Mouse (Mus musculus) layer of hippocampus, postnatal 14 days (tissue): Measurements from ENCODE around the gene Ttc22. TPM values are rescaled to one million over a fixed set of nuclear protein-coding genes. Genes with fewer than 3 reads are reported as not detected.

Experiments used
- DNase-seq, 2 experiments: peaks; one replicate each; pipeline ENCODE4 v3.0.0; 2021 to 2022; ENCODE audit warnings: low spot score in 2 of 2, mixed read lengths in 1 of 2
- long read RNA-seq, 2 experiments: library from polyadenylated mRNA; stranded (forward); transcript quantifications; one replicate each; pipeline ENCODE4 v2.0.0; 2021
- total RNA-seq, 2 experiments: library from RNA; stranded (reverse); gene quantifications; 2 replicates each; pipeline ENCODE4 v1.2.3; 2021

Gene Ttc22
- under 1 TPM; 0.91 to 0.94 TPM for total RNA-seq
- long read RNA-seq, experiment 1, partial matches to known transcripts: 2 of 2 reads
- long read RNA-seq, experiment 1, other reads (novel, unspliced or antisense): 0 of 2 reads
- long read RNA-seq, experiment 2, partial matches to known transcripts: 1 of 1 reads
- long read RNA-seq, experiment 2, other reads (novel, unspliced or antisense): 0 of 1 reads

DNA sequence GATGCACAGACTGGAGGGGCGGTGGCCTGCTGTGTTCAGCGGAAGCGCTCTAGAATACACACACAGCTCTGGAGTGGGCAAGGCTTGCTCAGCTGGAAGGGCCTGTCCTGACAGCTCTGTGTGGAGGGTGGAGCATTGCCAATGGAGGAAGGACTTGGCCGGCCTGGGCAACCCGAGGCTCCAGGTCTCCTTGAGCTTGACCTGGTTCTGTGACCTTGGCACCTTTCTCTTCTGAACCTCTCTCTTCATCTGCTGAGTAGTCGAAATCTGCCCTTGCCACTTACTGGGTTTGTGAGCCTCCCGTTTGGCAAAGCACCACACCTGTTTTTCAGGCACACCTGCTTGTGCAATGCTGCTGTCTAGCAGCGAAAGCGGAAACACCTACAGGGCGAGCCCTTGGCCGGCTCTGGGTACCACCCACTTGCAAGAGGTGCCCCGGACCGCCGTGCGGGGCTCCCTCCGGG, at the start of gene Ttc22:
Gene Ttc22, plus strand, starts transcription at position 403 of the 464 bp plus-strand sequence.
- DNase-seq: no peak

DNA sequence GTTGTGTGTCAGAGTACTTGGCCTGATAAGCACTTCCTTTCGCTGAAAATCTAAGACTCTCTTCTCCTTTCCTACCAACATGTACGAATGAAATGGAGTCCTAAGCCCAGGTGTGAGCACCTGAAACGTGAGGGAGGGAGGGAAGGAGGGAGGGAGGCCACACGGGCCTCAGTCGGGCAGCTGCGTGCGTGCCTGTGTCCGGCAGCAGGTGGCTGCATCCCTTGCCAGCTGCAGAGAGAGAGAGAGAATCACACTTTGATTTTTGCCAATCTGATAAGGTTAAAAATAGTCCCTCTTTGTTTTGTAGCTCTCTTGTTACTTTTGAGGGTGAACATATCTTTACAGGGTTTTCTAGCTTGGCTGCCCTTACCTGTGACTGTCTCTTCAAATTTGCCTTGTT, 47.2 kb upstream of the Ttc22 start:
- no peak for DNase-seq

DNA sequence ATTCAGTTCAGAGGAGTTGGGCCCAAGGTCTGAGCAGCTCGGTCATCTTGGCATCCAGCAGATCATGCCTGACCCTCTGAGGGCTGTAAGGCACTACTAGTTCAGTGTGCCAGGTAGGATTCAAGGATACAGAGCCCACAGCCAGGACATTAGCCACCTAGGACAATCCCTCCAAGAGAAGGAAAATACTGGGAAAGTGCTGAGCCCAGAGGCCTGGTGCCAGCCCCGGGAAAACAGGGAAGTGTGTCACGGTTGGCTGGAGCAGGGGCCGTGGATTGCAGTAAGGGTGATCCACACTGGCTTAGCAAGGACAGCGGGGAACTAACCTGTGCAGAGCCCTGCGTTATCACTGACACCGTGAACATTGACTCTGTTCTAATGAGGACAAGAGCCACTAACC, 44.7 kb upstream of the Ttc22 start:
- no peak for DNase-seq

DNA sequence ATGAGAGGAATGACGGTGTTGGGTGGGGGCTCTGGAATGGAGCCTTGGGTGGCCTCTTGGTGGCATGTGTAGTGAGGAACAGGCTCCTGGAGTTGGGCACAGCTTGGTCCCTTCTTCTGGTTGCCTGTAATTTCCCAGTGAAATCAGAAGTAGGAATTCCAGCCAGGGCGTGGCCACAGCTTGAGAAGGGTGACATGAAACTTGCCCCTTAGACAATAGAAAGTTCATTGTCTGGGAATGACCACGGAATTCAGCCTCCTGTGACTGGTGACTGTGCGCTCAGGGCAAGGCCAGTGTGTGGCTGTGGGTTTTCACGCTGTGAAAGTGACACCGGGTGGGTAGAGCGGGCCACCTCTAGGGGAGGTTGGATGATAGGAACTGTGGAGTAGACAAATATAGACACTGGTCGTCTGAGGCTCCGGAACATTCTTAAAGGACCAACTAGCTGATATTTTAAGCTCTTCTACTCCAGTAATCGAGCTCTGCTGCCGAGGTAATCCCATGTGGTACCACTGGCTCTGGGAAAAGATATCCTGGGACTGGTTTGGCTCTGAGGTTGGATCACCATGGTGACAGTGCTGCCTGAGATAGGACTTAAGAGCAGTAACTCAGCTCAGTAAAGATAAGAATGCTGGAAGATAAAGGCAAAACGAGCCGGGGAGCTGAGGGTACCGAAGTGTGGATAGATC, 40.9 kb upstream of the Ttc22 start:
- DNase-seq: no peak

DNA sequence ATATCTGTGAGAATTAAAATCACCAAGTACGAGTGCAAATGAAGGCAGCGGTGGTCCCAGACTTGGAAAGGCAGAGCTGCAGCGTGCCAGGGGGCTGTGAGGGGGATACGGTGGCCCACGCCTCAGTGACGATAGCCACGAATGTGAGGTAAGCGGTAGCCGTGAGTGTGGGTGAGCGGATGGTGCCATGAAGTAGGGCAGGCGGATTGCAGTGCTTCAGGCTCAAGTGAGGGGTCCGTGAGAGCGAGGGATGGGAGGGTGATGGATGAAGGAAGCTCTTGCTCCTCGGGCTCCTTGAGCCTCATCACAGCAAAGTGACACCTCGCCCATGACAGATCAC, 40.4 kb upstream of the Ttc22 start:
- no peak for DNase-seq

DNA sequence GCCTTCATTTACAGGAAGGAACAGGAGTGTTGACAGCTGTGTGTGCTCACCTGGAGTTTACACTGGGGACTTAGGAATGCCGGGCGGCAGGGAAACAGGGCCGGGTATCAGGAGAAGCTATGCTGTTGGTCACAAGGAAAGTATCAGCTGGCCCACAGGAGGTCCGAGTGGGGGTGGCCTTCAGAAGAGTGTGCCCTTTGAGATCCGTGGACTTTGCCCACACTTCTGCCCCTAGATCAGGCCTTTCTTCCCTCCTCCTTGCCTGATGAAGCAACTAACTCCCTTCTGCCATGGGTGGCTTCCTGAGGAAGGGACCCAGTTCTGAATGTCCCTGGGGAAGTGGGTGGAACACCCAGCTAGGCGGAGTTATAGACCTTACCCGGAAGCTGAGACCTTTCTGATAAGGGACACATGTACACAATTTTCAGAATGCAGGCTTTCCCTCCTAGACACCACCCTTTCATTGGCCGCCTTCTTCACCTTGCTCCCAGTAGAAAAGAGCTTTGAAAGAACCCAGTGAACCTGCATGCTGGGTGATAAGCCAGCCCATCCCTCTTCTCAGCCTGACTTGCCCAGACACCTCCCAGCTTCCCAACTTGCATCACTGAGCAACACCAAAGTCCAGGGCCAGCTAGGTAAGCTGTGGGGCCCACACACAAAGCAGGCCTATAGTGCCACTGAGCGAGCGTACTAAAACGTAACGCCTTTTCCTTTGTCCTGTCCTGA, 39.6 kb upstream of the Ttc22 start:
- DNase-seq: no peak

DNA sequence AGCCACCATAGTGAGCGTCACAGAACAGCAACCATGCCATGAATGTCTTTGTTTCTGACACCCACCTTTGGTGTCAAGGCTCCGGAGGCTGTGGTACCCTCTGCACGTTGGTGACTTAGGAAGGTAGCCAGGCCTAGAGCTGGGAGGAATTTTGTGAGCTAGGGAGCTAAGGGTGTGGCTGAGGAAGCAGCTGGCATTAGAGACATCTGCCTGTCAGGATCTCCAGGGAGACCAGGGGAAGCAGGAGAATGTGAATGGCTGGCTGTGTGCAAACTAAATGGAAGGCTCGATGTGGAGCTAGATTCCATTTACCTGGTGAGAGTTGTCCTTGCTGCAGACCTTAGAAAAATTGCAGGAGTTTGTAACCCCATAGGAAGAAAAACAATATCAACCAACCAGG, 37.6 kb upstream of the Ttc22 start:
- no peak for DNase-seq

DNA sequence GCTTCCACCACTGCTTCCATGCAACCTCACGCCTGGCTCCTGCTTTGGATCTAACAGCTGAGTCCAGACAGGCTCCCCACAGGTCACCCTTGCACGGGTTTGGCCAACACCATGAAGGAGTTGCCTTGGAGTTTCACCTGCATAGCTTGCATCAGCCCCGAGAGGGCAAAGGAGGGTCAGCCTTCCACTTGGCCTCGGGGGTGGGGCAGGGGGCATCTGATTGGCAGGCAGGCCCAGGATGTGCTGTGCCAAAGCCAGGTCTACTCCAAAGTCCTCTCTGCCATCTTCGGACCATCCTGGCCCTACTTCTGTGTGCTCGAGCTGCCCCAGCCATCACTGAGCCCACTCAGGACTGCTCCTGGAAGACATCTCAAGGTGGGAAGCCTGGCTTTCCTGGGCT, 35.2 kb upstream of the Ttc22 start:
- no peak for DNase-seq

DNA sequence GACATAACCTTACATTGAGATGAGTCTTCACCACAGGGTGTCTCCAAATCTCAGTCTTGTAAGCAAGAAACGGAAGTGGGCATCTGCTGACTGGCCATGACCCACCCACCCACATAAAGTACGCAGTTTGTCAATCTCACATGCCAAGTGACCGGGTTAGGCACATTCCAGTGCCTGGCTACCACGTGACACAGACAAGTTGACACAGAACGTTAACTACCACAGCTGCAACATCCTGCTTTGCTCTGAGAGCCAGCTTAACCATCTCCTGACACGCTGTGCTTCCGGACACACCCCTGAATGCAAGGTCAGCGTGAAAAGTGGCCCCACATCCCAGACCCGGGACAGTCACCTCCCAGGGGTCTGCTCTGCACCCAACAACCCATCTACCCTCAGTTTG, 32.1 kb upstream of the Ttc22 start:
- no peak for DNase-seq

DNA sequence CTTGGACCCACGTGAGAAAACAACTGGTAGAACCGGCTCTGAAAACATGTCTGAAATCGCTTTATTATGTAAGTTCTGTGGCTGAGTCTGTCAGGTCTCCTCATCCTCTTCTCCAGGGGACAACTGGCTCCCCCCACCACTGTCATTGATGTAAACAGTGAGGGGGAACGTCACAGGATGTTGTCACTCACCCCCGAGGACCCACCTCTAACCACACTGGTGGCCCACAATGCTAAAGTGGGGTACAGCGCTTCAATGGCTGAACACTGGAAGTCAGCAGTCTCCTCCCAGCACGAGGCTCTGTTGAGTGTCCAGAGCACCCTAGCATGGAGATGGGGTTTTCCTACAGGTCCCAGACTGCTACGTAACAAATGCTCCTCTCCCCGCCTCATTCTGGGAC, 31.4 kb upstream of the Ttc22 start:
- DNase-seq: no peak

DNA sequence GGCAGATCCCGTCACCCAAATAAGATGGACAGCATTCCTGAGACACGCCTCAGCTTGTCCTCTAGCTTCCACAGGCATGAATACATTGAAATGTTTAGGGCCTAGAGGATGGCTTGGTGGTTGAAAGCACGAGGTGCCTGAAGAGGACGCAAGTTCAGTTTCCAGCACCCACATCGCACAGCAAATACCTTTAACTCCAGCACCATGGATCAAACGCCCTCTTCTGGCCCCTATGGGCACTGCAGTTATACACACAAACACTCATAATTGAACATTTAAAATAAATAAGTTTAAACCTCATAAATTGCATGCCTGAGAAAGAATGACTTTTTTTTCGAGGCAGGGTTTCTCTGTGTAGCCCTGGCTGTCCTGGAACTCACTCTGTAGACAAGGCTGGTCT, 28.6 kb upstream of the Ttc22 start:
- DNase-seq: no peak

DNA sequence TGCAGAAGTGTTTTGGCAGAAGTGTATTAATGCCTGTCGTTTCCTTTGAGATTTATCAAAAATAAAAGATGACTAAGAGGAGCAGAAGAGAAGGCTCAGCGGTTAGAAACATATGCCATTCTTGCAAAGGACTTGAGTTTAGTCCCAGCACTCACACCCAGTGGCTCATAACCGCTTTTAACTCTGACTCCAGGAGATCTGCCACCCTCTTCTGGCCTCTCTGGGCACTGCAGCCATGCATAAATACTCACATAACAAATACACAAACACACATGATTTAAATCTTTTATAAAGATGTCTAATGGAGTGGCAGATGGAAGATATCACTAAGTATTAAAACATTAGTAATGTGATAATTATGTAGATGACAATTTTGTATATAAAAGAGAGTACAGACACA, 26.0 kb upstream of the Ttc22 start:
- no peak for DNase-seq

DNA sequence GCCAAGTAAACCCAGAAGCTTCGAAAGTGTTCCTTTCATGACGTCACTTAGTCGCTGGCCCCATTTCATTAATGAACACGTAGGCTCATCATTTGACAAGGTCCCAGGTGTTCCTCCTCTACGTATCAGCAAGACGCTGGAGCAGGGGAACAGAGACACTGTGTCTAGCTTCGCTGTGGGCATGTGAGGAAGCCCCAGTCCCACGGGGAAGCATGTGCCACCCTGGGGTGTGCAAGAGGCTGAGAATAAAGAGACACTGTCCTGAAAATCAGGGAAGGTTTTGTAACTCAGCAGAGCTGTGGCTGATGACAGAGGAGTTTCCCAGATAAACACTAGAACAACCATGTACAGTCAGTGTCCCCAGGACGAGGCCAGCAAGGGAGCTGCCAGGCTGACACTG, 25.2 kb upstream of the Ttc22 start:
- DNase-seq: no peak

DNA sequence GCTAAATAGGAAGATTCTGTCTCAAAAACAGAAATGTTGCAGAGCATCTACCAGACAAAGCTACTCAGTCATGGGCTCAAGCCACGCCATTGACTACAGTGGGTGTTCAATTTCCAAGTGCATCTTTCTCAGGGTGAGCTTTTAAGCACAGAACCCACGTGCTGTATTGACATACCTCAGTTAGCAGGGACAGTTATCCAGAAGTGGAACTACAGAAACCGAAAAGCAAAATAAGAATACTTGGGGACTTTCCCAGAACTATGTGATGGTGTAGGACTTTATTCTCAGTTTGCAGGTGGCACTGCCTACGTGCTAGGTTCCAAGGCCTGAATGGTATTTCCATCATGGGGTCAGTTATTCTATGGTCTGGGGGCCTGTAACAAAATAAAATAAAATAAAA, 24.5 kb upstream of the Ttc22 start:
- DNase-seq: no peak

DNA sequence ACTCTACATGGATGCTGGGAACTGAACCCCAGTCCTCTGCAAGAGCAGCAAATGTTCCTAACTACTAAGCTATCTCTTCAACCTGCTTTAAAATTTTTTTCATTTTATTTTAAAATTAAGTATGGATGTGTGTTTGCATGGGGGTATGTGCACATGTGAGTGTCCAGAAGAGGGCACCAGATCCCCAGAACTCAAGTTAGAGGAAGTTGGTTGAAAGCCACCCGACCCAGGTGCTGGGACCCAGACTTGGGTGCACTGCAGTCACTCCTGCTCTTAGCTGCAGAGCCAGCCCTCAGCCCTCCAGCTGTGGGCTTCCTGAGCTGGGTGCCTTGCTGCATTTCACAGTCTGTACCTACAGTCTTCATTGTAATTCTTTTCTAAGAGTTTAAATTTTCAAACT, 22.8 kb upstream of the Ttc22 start:
- DNase-seq: no peak

DNA sequence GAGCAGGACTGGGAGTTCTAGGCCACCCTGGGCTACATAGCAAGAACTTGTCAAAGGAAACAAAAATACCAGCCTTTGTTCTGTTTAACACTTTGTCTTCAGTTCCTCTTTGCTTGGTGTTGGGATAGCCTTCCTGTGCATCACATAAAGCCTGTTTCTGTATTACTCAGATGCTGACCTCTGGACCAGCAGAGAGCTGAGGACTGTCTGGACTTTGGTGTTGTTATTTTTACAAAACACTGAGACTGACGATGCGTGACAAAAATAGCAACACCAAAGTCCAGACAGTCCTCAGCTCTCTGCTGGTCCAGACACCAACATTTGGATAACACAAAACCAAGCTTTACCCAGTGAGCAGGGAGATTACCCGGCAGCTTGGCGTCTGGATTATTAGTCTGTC, 21.5 kb upstream of the Ttc22 start:
- no peak for DNase-seq

DNA sequence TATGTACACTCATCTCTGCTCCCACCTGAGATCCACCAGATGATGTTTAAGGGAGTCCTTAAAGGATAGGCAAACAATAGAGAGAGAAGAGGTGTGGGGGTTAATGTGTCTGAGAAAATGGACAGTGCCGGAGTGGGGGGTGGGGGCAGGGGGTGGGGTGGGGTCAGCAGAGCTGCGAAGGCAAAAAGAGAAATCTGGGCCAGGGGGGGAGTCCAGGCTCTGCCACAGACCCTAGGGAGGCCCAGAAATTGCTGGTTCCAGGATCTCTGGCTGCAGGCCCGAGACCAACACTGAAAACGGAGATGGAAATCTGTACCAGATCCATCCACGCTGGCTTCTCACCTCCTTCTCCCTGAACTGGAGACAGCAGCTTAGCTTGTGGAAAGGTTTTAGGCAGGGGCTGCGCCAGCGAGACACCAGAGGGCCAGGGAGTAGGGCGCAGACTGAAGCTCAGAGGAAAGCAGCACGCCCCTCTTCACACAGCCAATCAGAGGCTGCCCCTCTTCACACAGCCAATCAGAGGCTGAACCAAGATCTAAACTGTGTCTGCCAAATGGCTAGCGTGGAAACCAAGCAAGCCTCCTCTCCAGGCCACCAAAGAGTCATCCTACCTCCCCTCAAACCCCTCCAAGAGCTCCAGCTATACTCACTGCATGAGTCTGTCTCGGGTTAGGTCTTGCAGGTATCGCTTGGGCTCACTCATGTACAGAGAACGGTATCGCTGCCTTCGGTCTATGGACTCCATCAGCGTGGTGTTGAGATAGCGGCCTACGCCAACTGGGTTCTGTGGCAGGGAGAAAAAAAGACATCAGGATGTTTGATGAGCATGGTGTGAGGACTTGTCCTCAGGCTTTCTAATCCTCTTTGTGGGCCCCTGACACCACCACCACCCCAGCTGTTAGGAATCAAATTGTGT, 15.3 kb upstream of the Ttc22 start:
- no peak for DNase-seq

DNA sequence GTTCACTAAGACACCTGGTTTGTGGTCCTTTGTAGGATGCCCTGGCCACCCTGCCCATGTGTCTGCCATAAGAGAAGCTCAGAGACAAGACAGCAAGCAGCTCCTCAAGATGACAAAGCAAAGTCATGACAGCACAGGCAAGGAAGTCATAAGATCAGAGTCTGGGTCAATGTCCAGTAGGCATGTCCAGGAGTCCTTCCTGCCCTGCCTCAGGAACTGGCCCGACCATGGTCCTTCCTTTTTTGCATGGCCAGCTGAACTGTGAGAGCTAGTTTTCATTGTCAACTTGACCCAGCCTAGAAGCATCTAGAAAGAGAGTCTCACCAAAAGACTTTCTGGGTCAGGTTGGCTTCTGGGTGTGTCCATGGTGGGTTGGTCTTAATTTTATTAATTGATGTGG, 14.3 kb upstream of the Ttc22 start:
- no peak for DNase-seq

DNA sequence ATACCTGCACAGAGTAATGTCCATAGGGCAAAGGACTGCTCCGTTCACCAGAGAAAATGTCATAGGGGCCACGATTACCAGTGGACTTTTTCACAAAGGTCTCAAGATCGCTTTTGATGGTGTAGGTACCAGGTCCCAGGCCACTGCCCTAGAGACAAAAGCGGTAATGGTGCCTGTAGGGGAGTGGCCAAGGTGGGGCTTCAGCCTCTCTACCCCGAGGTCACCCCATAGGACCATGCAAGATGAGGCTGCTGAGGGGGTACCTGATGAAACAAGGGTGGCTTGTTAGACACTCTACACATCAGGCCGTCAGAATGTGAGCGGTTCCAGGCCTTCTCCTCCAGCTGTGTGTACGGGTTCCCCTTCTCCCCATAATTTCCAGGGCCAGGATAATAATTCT, 9.1 kb upstream of the Ttc22 start:
- DNase-seq: no peak

DNA sequence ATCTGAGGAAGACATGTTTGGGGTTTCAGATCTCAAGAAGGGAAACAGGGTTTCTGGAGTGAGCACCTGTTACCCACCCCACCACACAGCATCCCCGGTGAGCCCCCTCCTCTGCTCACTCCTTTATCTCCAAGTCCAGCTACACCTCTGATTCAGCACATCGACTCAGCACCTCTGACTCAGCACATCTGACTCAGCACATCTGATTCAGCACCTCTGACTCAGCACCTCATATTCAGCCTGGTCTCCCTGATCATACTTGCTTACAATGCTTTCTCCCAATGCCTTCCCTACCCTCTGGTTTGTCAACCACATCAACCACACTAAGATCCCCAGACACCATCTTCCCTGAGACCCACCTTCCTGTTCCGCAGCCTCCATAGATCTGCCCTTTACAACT, 8.7 kb upstream of the Ttc22 start:
- no peak for DNase-seq

DNA sequence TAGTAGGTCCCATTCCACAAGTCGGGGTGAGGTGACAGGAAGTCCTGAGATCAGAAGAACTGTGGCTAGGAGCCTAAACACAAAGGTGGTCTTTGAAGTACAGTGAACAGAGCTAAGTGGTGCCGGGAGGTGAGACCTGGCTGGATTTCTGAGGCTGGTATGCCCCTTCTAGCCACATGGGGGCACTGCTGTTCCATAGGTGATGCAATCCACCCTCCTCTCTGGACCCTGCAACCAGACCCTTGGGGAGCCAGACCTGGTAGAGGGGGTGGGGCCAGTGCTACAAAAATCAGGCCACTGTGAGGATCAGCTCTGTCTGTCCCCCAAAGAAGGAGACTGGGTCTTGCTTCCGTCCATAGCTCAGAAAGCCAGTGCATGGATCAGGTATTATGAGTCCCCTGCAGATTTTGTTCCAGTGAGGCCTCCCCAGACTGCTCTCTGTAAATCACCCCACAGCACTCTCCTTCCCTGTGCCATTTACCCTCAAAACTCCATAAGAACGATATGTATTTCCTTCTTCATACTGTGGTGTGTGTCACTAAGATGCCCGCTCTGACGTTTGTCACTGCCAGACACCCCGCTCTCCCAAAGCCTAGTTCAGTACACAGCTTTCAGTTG, 7.9 kb upstream of the Ttc22 start:
- peak; percentile 77 to 78 for DNase-seq
